Mouse (Mus musculus): ENCODE results near the gene Ap3b1.

Gene Ap3b1

DNA sequence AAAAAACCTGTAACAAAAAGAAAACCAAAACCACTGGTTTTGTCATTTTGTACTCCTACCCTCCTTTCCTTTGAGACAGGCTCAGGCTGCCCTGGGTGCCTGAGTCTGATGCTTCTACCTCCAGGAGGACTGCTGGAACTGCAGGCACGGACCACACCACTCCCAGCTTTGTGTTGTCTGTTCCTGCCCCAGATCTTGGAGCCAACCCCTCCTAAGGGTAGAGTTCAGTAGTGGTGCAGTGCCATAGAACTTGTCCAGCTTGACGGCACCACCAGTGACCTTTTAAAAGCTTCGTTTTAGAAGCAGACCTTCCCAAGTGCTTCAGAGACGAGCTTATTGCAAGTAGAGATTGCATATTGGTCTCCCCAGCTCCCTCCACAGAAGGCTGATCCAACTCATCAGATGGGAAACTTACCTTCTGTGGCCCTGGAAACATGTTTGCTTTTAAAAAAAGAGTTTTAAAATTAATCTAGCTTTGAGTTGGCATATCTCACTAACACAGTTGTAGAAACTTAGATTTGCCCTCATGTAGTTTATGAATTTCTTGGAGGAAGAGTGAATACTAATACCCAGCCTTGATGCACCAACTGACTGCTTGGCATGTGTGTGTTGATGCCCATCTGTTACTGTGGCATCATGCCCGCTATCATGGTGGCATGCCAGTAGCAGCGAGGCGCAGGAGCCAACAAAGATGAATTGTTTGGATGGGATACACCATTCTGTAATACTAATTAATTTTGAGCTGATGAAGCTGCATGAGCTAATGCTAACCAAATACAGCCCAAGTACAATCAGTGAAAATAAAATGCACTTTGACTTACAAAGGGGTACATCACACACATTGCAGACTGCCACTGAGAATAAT lies 17.0 kb downstream of the Ap3b1 start:
- DNase-seq (ENCODE audit: low read depth): no peak

DNA sequence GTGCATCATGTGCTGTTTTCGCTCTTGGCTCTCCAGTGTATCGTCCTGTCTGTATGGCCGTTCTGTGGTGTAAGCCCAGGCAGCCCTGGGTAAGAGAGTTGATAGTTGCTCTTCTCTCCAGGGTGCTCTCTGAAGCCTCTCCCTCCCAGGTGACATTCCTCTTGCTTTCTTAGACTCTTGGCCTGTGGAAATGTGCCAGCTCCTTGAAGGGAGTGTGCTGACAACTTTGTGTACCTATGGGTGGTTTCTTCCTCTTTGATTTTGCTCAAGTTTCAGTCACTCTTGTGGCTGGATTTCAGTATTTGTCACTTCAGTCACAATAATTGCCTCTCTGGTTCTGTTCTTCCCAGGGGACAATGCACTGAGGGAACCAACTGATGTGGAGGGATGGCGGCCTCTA lies 20.2 kb downstream of the Ap3b1 start:
- no peak for DNase-seq (ENCODE audit: low read depth)

DNA sequence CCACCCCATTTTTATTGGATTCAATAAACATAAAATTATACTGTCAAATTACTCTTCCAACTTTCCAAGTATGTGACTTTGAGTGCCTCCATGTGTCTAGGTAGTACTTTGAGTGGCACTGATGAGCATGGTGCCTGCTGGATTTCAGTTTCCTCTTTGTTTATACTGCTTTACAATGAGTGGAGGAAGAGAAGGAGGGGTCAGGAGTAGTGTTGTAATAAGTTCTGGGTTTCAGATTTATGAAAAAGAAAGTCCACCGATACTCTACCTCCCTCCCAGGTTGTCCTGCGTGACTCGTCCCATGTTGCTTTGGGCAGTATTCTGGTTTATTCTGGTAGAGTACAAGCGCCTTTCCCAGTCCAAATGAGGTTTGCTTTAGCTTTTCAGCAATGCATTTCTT lies 22.7 kb downstream of the Ap3b1 start:
- no peak for DNase-seq (ENCODE audit: low read depth)

DNA sequence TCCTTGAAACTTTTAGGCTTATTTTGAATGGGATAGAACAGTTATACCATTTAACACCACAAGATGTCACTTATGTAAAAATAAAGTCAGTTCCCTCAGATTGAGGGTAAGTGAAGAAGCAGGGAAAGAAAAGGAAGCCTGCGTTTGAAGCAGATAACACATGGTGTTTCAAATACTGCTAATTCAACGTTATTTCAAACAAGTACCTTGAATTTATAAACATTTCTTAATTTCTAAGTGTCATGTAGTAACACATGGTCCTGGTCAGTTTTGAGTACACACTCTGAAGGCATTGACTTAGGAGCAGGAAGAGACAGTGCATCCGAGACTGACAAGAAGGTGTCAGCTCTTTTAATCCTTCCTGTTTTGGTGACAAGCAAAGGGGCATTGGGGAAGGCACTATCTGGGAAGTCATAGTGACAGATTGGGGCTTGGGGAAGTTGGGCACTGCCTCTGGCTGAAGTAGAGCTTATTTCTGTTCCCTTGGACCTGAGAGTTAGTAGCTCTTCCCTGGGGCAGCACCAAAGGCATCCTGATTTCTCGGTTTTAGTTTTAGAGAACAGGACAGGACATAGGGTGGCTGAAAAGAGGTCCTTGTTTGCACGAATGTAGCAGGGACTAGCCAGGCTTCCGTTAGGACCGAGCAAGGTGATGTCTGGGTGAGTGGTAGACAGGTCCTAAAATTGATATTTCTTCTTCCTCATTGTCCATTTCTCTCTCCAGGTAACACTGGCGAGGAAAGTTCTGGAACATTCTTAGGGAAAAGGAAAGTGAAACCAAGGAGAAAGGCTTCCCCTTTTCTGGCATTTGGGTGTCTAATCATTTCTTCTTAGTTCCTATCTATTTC lies 23.3 kb downstream of the Ap3b1 start:
- DNase-seq (ENCODE audit: low read depth): no peak

DNA sequence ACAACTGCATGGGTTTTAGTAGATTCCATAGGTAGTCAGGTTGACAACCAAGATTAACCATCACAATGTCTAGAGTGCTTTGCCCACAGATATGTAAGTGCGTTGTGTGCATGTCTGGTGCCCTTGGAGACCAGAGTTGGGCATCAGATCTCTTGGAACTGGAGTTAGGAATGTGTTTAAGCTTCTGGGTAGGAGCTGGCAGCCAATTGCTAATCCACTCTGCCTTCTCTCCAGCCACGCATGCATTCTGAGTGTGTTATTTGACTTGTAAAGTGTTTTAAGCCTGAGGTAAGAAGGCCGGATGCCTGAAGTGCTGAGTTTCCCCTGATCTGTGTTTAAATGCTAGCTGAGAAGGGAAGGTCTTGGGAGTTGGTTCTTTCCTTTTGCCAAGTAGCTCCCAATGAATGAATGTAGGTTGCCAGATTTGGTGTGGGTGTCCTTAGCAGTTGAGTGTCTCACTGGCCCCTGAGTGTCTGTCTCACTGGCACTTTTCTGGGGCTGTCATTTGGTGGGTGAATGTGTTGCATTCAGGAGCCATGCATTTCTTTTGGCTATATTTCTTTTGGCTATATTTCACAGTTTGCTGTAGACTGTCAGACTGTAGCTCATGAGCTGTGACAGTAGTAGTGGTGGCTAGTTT lies 26.3 kb downstream of the Ap3b1 start:
- DNase-seq (ENCODE audit: low read depth): no peak

DNA sequence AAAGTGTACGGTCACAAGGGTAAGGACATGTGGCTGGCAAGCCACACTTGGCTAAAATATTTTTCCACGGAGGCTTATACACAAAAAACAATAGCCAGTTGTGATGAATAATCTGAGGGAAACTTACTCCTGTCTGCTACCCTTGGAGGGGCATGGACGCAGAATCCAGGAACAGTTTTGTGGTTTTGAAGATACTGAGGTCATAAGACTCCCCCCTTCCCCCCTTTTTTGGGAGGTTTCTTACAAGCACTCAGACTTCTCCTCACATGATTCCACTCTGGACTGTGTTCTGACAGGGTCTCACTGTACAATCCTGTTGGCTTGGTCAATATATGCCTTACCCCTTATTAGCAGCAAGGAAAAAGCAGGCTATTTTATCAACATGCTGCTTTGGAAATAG lies 29.8 kb downstream of the Ap3b1 start:
- no peak for DNase-seq (ENCODE audit: low read depth)

DNA sequence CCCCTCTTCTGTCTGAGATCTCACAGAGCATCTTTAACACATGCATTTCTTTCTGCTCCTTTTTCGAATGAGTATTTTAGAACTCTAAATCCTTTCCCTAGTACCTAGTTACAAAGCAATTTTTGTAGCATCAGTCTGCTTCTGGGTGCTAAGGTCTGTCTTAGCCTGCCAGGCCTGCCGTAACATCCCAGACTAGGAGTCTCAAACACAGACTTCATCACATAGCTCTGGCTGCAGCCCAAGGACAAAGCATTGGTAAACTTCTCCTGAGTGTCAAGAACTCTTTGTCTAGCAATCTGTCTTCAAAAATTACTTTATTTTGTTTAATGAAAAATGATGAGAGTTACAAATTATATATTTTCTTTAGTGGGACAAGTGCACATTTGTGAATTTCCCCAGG lies 30.8 kb downstream of the Ap3b1 start:
- DNase-seq (ENCODE audit: low read depth): no peak

DNA sequence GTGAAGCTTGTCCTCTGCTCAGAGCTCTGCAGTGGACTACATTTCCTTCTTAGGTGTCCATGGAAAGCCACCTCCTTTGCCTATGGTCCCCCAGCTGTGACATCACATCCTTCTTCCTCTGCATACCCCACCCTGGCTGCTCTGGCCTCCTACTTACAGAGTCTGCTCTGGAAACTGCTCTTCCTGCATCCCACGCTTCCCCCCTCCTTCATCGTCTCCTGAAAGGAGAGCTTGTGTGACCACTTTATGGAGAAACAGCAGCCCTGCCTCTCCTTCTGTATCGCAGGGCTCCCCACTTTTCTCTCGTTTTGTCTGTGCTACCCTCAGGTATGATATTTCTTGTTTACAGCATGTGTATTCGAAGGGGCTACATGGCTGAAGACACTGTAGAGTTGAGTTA lies 33.5 kb downstream of the Ap3b1 start:
- DNase-seq (ENCODE audit: low read depth): no peak

DNA sequence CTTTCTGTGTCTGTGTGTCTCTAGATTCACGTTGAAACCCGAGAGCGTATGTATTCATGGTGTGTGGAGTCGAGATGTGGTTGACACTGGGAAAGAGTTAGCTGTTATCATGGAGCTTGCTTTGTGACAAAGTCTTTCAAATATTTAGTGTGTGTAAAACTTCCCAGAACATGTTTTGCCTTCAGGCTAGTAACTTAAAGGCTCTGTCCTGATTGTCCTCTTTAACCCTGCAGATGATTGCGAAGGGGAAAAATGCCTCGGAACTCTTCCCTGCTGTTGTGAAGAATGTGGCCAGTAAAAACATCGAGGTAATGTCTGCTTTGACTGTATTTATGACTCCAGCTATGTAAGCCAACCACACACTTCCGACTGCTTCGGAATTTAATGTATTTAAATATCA lies 35.7 kb downstream of the Ap3b1 start:
- no peak for DNase-seq (ENCODE audit: low read depth)

DNA sequence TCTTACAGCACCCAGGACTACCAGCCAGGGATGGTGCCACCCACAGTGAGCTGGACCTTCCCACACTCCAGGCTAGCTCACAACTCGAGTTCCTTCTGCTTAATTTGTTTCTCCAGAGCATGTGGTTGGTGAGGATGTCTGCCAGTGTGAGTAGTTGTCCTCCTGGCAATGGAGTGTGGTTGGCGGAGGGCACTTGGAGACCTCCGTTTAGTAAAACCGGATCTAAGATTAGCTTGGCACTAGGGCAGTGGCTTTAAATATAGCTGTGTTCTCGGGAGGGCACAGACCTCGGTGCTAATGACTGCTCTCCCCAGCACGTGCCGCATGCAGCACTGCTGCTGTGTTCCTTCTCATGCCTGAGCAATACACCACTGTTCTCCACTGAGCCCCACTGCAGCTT lies 37.0 kb downstream of the Ap3b1 start:
- no peak for DNase-seq (ENCODE audit: low read depth)

DNA sequence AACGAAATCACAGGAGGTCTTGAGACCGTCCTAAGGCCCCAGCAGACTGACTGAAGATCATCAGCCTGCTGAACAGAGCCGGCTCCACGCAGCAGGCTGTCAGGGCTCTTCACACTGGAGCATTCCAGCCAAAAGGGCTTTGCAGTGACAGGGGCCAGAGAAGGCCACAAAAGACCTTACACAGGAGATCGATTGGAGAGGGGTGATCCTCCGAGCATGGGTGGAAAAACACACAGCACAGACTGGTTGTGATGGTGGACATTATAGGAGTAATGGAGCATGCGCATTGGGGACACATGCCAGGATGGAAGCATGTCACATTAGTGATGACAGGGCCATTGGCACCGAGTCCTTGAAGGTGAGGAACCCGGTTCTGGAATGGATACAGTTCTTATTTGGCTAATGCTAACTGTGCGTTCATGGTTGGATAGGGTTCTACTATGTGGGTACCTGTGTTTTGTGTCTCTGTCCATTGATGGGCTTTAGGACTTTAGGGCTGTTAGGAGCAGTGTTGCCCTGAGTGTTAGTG lies 37.7 kb downstream of the Ap3b1 start:
- DNase-seq (ENCODE audit: low read depth): no peak

DNA sequence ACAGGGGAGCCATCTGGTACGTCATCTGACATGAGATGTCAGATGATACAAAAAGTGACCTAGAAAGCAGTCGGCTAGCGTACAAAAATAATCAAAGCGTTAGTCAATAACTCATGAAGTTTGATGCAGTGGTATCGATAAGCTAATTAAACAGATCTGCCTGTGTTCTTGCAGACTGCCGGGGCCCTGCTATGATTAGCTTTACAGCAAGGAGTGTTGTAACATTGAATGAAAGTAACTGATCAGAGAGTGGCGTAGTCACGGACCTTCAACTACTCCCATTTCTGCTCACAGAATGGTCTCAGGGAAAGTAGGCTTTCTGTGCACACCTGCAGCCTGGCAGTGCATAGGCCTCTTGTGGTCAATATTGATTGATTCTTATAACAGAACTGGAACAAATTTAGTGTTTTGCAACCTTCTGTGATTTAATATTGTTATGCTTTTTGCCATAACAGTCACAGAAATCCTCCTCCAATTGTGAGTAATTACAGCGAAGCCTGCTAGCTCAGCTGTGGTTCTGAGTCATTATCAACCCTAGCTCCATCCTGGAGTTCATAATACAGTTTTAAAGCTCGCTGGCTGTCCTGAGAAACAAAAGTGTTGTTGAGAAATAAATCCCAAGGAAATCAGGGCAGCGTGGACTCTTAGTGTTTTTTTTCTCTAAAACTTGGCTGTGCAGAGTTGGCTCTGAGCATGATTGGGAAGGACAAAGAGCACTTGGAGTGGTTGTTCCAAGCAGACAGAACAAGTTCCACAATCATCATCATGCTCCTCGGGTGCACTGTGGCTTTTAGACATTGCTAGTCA lies 40.0 kb downstream of the Ap3b1 start:
- no peak for DNase-seq (ENCODE audit: low read depth)

DNA sequence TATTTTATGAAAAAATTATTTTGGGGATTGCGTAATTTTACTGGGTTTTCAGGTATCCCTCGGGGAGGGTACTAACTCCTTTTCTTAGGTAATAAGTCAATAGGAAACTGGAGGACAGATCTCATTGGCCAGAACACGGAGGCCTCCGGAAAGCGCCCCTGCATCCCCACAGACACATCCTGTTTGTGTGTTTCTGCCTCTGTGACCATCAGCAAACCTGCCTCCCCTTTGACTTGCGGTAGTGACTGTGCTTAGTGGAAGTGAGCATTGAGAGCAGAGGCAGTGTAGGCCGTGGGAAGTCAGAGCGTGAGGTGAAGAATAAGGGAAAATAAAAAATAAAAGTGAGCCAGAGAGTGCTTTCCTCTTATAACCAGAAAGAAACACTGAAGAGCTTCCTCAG lies 41.7 kb downstream of the Ap3b1 start:
- DNase-seq (ENCODE audit: low read depth): no peak

DNA sequence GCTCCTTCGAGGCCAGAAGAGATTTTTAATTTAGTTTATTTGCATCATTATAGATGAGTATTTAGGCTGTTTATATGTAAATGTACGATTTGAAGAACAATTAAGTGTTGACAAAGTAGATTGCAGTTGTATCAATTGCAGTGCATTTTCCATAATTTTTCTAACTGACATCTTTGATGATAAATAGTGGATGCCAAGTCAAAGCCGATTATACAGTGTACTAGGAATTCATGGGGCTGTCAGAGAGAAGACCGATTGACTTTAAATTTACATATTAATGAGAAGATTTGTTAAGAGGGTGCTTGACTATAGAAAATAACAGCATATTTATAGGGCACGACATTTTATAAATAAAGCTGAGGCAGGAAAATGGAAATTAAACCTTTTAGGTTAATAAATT lies 64.8 kb downstream of the Ap3b1 start:
- no peak for DNase-seq (ENCODE audit: low read depth)

DNA sequence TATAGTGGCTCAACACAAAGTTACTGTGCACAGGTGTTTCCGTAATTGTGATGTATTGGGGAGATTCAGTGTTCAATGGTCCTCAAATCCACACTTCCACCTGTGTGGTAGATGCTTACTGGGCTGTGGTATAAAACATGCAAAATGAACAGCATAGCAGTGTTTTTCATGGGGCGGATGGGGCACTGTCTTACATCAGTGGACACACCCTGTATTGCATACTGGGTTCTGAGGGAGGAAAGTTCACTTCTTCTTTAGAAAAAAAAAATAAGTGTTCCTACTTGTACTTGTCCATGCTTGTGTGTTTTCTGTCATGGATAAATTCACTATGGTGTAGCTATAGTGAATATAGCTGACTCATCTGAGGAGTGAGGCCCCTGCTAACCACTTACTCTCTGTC lies 70.8 kb downstream of the Ap3b1 start:
- no peak for DNase-seq (ENCODE audit: low read depth)

DNA sequence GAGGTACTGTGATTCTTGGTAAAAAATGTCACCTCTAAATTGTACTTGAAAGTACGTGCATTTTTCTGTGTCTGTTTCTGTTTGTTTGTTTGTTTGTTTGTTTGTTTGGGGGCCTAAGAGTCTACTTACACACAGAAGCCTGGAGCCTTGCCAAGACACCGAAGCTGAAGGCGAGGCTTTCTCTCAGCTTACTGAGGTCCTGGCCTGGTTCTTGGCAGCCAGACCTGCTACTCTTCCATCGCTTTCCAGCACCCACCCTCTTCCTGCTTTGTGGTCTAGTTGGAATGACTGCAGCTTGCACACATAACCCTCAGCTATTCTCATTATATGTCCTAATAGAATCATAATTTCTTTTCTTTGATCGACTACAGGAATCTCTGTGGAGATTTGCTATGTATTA lies 80.6 kb downstream of the Ap3b1 start:
- no peak for DNase-seq (ENCODE audit: low read depth)

DNA sequence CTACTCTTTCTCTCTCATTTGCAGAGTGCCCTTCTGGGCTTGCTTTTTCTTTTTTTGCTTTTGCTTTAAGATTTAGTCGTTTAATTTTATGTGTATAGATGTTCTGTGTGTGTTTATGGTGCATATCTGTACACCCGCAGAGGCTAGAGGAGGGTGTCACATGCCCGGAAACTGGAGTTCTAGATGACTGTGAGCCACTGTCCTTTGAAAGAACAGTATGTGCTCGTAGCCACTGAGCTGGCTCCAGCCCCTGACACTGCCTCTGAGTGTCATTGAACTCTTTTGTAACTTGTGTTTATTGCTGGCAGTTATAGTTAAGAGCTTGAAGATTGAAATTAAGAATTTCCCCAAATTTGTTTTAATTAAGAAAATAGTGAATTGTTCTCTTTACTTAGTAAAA lies 82.4 kb downstream of the Ap3b1 start:
- DNase-seq (ENCODE audit: low read depth): no peak

DNA sequence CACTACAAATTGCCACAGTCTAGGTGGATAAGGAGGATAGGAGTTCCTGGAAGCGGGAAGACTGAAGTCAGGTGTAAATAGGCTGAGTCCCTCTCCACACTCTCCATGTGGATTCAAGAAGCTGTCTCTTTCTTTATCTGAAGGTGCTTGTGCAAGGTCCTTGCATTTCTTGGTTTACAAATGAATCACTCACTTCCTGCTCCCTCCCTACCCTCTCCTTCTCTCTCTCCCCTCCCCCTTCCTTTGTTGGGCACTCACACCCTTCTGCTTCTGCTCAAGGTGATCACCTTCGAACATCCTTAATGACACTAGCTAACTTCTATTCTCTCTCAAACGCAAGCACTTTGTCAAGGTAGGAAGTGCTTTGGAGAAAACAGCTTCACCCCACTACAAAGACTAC lies 84.7 kb downstream of the Ap3b1 start:
- no peak for DNase-seq (ENCODE audit: low read depth)

DNA sequence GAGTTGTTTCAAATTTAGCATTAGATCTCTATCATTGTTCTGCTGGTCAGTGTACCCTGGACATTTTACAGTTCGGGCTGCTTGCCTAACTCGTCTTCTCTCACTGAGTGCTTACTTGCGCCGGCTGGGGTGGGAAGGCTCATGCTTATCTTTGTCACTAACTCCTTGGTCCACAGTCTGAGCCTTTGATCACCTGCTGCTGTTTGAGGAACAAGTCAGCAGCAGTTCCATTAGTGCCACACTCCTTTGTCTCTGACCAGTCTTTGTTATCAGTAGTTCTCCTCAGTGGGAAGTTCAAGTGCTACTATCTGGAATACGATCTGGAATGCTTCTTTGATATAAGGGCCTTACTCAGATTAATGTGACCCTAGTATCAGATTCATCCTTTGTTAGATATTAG lies 86.3 kb downstream of the Ap3b1 start:
- DNase-seq (ENCODE audit: low read depth): no peak

DNA sequence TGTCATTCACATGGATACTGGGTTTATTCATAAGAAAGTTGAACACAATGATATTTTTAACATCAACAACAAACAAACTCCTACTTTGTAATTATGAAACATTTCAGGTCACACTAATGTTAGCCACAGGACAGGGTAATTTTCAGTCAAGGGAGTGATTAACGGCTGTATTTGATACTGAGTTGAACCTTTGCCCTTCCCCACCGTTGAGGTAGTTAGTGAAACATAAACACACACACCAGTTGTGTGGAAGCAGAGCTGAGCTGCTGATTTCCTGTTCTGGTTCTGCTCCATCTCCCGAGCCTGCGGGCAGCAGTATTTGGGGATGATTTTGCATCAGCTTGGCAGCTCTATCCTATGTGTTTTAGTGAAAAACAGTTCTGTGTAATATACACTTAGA lies 88.2 kb downstream of the Ap3b1 start:
- DNase-seq (ENCODE audit: low read depth): no peak

DNA sequence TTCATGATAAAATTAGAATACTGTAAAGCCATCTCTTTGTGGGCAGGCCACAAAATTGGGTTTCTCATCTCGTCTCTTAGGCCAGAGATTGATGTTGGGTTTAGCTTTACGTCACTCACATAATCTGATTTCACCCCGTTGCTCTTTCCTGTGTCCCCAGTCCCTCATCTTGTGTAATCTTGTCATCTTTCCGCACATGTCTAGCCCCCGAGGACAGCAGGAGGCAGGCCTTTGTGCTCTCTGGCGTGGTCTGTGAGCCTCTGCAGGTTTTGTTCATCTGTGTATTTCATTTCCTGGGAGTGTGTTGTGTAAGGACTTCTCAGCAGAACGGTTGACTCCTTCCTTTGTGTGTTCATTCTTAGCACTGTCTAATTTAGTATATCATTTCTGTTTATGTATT lies 90.8 kb downstream of the Ap3b1 start:
- no peak for DNase-seq (ENCODE audit: low read depth)

DNA sequence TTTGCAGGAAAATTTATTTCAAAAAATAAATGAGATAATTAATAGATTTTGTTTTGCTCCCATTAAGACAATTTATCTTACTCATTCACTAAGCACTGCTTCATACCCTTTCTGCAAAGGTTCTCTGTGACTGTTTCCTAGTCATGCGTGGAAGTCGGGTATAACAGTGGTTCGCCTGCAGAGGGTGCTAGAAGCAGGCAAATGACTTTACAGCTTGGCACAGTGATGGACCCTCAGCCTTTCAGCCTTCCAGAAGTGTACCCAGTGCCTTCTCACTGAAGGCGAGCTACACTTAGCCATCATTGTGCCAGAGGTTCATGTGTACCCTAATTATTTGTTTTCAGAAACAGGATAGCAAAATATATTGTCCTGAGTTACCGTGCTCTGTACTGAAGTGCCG lies 92.5 kb downstream of the Ap3b1 start:
- DNase-seq (ENCODE audit: low read depth): peak; percentile 27

All from c-Kit-positive CD71-positive TER-119-negative erythroid progenitor cells, embryonic 14.5 days (primary cell).